Mouse (Mus musculus): ENCODE data around the gene Lsg1. TPM values are rescaled to one million over a fixed set of nuclear protein-coding genes. Genes with fewer than 3 reads are reported as not detected.

Gene Lsg1
- polyA plus RNA-seq, 1 experiment from 2014 or later: 44.1 TPM

- ATAC-seq (ENCODE audit: low FRiP score): no peak
- Histone ChIP-seq H3K4me1 (peaks cover 31% of the 10 kb centered on the region), H3K9ac (replicated peaks) (peak overlapping the region; percentile 78), H3K4me2 (peak overlapping the region; percentile 79), H3K36me3 (peaks cover 29% of the 10 kb centered on the region), H3K4me3 (replicated peaks) (peak overlapping the region; percentile 76), H3K9me3 (replicated peaks) (no peaks in the 10 kb centered on the region), H3K27me3 (replicated peaks) (no peaks in the 10 kb centered on the region), H3K27ac (replicated peaks) (no peak overlapping the region)
- WGBS: 77% methylated on average over 5 of the region's 5 CpGs
Measured at GRCm38 (mm10) chr16:30548291-30548690, 39.1 kb downstream of the Lsg1 start.

GRCm38 (mm10) chr16:30544693-30545092, 42.7 kb downstream of the Lsg1 start:
- Histone ChIP-seq H3K27ac (replicated peaks) (no peak overlapping the region), H3K9me3 (replicated peaks) (no peaks in the 10 kb centered on the region), H3K4me3 (replicated peaks) (no peak overlapping the region), H3K9ac (replicated peaks) (no peak overlapping the region), H3K4me1 (peaks cover 21% of the 10 kb centered on the region), H3K36me3 (peaks cover 41% of the 10 kb centered on the region), H3K4me2 (no peak overlapping the region), H3K27me3 (replicated peaks) (no peaks in the 10 kb centered on the region)
- no peak for ATAC-seq (ENCODE audit: low FRiP score)
- WGBS: 91% methylated on average over 4 of the region's 4 CpGs

- H3K9me3 ChIP-seq (replicated peaks): no peaks in the 10 kb centered on the region
- peaks cover 41% of the 10 kb centered on the region for H3K36me3 ChIP-seq
- no peaks in the 10 kb centered on the region for H3K27me3 ChIP-seq (replicated peaks)
- H3K4me2 ChIP-seq: no peak overlapping the region
- peaks cover 10% of the 10 kb centered on the region for H3K4me1 ChIP-seq
- WGBS: 89% methylated on average over 9 of the region's 9 CpGs
- no peak overlapping the region for H3K9ac ChIP-seq (replicated peaks)
- H3K27ac ChIP-seq (replicated peaks): no peak overlapping the region
- no peak overlapping the region for H3K4me3 ChIP-seq (replicated peaks)
- ATAC-seq (ENCODE audit: low FRiP score): no peak
Measured at GRCm38 (mm10) chr16:30543386-30543785, 44.0 kb downstream of the Lsg1 start.

GRCm38 (mm10) chr16:30542826-30543225, 44.6 kb downstream of the Lsg1 start:
- Histone ChIP-seq H3K4me2 (no peak overlapping the region), H3K9ac (replicated peaks) (no peak overlapping the region), H3K27me3 (replicated peaks) (no peaks in the 10 kb centered on the region), H3K4me1 (peaks cover 4% of the 10 kb centered on the region; the same call in 1 of the 2 replicates), H3K4me3 (replicated peaks) (no peak overlapping the region), H3K36me3 (peaks cover 41% of the 10 kb centered on the region), H3K27ac (replicated peaks) (no peak overlapping the region), H3K9me3 (replicated peaks) (no peaks in the 10 kb centered on the region)
- no peak for ATAC-seq (ENCODE audit: low FRiP score)
- 87% methylated on average over 6 of the region's 6 CpGs for WGBS

- Histone ChIP-seq H3K4me3 (replicated peaks) (no peak overlapping the region), H3K9ac (replicated peaks) (no peak overlapping the region), H3K9me3 (replicated peaks) (no peaks in the 10 kb centered on the region), H3K4me2 (peak overlapping the region; percentile 15), H3K36me3 (peaks cover 32% of the 10 kb centered on the region), H3K27me3 (replicated peaks) (no peaks in the 10 kb centered on the region), H3K4me1 (0 out of 2 replicates have a peak, but pooled peaks cover 3% of the 10 kb centered on the region), H3K27ac (replicated peaks) (no peak overlapping the region)
- WGBS: 67% methylated on average over 20 of the region's 20 CpGs
- no peak for ATAC-seq (ENCODE audit: low FRiP score)
Measured at GRCm38 (mm10) chr16:30540107-30541001, 47.0 kb downstream of the Lsg1 start.

GRCm38 (mm10) chr16:30539433-30539832, 48.0 kb downstream of the Lsg1 start:
- H3K36me3 ChIP-seq: peaks cover 23% of the 10 kb centered on the region
- H3K4me1 ChIP-seq: 0 out of 2 replicates have a peak, but pooled peaks cover 3% of the 10 kb centered on the region
- H3K27ac ChIP-seq (replicated peaks): no peak overlapping the region
- no peak overlapping the region for H3K9ac ChIP-seq (replicated peaks)
- no peaks in the 10 kb centered on the region for H3K27me3 ChIP-seq (replicated peaks)
- H3K4me3 ChIP-seq (replicated peaks): no peak overlapping the region
- 27% methylated on average over 10 of the region's 10 CpGs for WGBS
- H3K4me2 ChIP-seq: no peak overlapping the region
- no peaks in the 10 kb centered on the region for H3K9me3 ChIP-seq (replicated peaks)
- no peak for ATAC-seq (ENCODE audit: low FRiP score)

- 92% methylated on average over 1 of the region's 1 CpGs for WGBS
Measured at GRCm38 (mm10) chr16:30535075-30535474, 52.3 kb downstream of the Lsg1 start.

GRCm38 (mm10) chr16:30533592-30533991, 53.8 kb downstream of the Lsg1 start:
- Histone ChIP-seq H3K9ac (replicated peaks) (no peak overlapping the region), H3K36me3 (peaks cover 24% of the 10 kb centered on the region), H3K4me3 (replicated peaks) (no peak overlapping the region), H3K27ac (replicated peaks) (no peak overlapping the region), H3K4me1 (peaks cover 5% of the 10 kb centered on the region; the same call in 1 of the 2 replicates), H3K9me3 (replicated peaks) (no peaks in the 10 kb centered on the region), H3K4me2 (no peak overlapping the region), H3K27me3 (replicated peaks) (no peaks in the 10 kb centered on the region)
- 35% methylated on average over 4 of the region's 4 CpGs for WGBS
- no peak for ATAC-seq (ENCODE audit: low FRiP score)

More at GRCm38 (mm10) chr16:30535075-30535474, 52.3 kb downstream of the Lsg1 start:
- no peak for ATAC-seq (ENCODE audit: low FRiP score)
- H3K27me3 ChIP-seq (replicated peaks): no peaks in the 10 kb centered on the region
- H3K9ac ChIP-seq (replicated peaks): no peak overlapping the region
- no peaks in the 10 kb centered on the region for H3K9me3 ChIP-seq (replicated peaks)
- no peak overlapping the region for H3K4me3 ChIP-seq (replicated peaks)
- no peak overlapping the region for H3K27ac ChIP-seq (replicated peaks)
- peaks cover 11% of the 10 kb centered on the region for H3K36me3 ChIP-seq
- H3K4me2 ChIP-seq: no peak overlapping the region
- peaks cover 8% of the 10 kb centered on the region; the same call in 1 of the 2 replicates for H3K4me1 ChIP-seq

GRCm38 (mm10) chr16:30532929-30533328, 54.5 kb downstream of the Lsg1 start:
- Histone ChIP-seq H3K4me2 (no peak overlapping the region), H3K9me3 (replicated peaks) (no peaks in the 10 kb centered on the region), H3K9ac (replicated peaks) (no peak overlapping the region), H3K36me3 (peaks cover 26% of the 10 kb centered on the region), H3K4me3 (replicated peaks) (no peak overlapping the region), H3K27me3 (replicated peaks) (no peaks in the 10 kb centered on the region), H3K27ac (replicated peaks) (no peak overlapping the region), H3K4me1 (peaks cover 5% of the 10 kb centered on the region; the same call in 1 of the 2 replicates)
- 27% methylated on average over 1 of the region's 1 CpGs for WGBS
- ATAC-seq (ENCODE audit: low FRiP score): no peak

- Histone ChIP-seq H3K4me1 (peaks cover 5% of the 10 kb centered on the region; the same call in 1 of the 2 replicates), H3K27ac (replicated peaks) (no peak overlapping the region), H3K9me3 (replicated peaks) (no peaks in the 10 kb centered on the region), H3K4me3 (replicated peaks) (no peak overlapping the region), H3K27me3 (replicated peaks) (no peaks in the 10 kb centered on the region), H3K36me3 (peaks cover 27% of the 10 kb centered on the region), H3K4me2 (no peak overlapping the region; the same call in 1 of the 2 replicates), H3K9ac (replicated peaks) (no peak overlapping the region)
- whole genome bisulfite sequencing: 27% methylated on average over 20 of the region's 20 CpGs
- ATAC-seq (ENCODE audit: low FRiP score): peak; percentile 31; the same call in 1 of the 2 replicates
Measured at GRCm38 (mm10) chr16:30531761-30532406, 55.5 kb downstream of the Lsg1 start.

GRCm38 (mm10) chr16:30530815-30531214, 56.6 kb downstream of the Lsg1 start:
- no peak overlapping the region for H3K4me3 ChIP-seq (replicated peaks)
- H3K4me1 ChIP-seq: peaks cover 5% of the 10 kb centered on the region; the same call in 1 of the 2 replicates
- H3K27ac ChIP-seq (replicated peaks): no peak overlapping the region
- H3K9ac ChIP-seq (replicated peaks): no peak overlapping the region
- no peak for ATAC-seq (ENCODE audit: low FRiP score)
- peaks cover 27% of the 10 kb centered on the region for H3K36me3 ChIP-seq
- no peaks in the 10 kb centered on the region for H3K9me3 ChIP-seq (replicated peaks)
- H3K27me3 ChIP-seq (replicated peaks): no peaks in the 10 kb centered on the region
- WGBS: 49% methylated on average over 4 of the region's 4 CpGs
- no peak overlapping the region for H3K4me2 ChIP-seq
